Mouse (Mus musculus): ENCODE measurements at regions not wholly inside any gene's neighbourhood (a gene's known extent, or its start where the extent isn't known, plus 50 kb on each side); places are given as distances from the start of the nearest gene placed in this dataset.

DNA sequence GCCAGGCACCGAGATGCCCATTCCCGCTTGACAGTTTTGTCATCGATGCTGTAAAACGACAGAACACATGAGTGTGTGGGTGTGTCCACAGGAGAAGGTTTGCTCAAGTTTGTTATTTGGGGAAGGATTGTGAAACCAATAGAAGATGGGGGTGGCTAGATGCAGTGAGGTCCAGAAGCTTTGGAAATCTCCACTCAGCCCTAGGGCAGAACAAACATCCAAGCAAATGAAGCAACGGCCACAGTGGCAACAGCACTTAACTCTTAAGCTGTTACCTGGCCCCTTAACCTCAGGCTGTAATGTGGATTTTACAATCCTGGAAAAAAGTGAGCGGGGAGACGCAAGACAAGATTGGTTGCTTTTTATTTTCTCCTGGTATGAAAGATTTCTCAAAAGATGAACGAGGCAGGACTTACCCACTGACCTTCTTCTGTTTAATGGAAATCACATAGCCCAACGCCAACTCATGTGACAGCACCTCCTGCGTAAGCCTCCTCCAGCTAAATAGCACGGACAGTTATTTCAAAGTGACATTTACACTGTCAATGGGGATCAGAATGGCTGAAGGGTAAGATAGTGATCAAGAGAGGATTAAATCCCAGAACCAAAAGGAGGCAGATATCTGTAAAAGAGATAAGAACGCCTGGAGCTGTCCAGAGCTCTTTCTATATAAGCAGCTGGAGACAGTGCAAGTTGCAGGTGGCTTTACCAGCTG lies 156.6 kb upstream of the Rfx3 start:
- 87% methylated on average over 12 of the region's 12 CpGs for WGBS
- Histone ChIP-seq H3K27ac (ENCODE audit: insufficient read depth, low read length) (no peak overlapping the region), H3K4me3 (ENCODE audit: extremely low read depth, insufficient read depth, insufficient read length) (no peak overlapping the region), H3K27me3 (ENCODE audit: control insufficient read depth, insufficient read depth, low read length) (no peaks in the 10 kb centered on the region), H3K36me3 (ENCODE audit: control insufficient read depth, insufficient read depth, low read length) (no peaks in the 10 kb centered on the region), H3K4me1 (ENCODE audit: control insufficient read depth, insufficient read depth, insufficient read length) (no peaks in the 10 kb centered on the region)
- no peak for DNase-seq (ENCODE audit: low read depth in 1 of 2, low spot score in 2 of 2)
- no peak for TF ChIP-seq CTCF (IDR thresholded peaks at IDR 0.05; ENCODE audit: extremely low read depth, insufficient read depth, insufficient read length, insufficient replicate concordance)
- TF ChIP-seq POLR2A (IDR thresholded peaks at IDR 0.05; ENCODE audit: low read depth, low read length): no peak

DNA sequence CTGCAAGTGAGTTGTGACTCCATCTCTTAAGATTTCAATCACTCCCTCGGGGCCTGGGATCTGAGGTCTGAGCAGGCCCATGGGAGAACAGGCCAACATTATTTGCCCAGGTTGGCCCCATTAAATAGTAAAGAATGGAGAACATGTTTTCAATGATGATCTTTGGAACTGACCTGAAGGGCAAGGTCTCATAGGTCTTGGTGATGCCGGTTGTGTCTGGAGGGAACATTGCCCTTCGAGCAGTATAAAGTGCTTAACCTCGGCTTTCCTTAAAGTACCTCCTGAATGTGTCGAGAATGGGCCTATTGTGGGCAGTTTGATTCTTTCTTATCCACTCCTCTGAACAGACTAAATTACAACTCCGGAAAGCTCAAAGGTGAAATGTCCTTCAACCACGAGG lies 155.7 kb upstream of the Rfx3 start:
- H3K27me3 ChIP-seq (ENCODE audit: control insufficient read depth, insufficient read depth, low read length): no peaks in the 10 kb centered on the region
- H3K4me3 ChIP-seq (ENCODE audit: extremely low read depth, insufficient read depth, insufficient read length): no peak overlapping the region
- no peaks in the 10 kb centered on the region for H3K36me3 ChIP-seq (ENCODE audit: control insufficient read depth, insufficient read depth, low read length)
- no peaks in the 10 kb centered on the region for H3K4me1 ChIP-seq (ENCODE audit: control insufficient read depth, insufficient read depth, insufficient read length)
- WGBS: 93% methylated on average over 7 of the region's 7 CpGs
- no peak overlapping the region for H3K27ac ChIP-seq (ENCODE audit: insufficient read depth, low read length)
- no peak for TF ChIP-seq POLR2A (IDR thresholded peaks at IDR 0.05; ENCODE audit: low read depth, low read length)
- TF ChIP-seq CTCF (IDR thresholded peaks at IDR 0.05; ENCODE audit: extremely low read depth, insufficient read depth, insufficient read length, insufficient replicate concordance): no peak
- no peak for DNase-seq (ENCODE audit: low read depth in 1 of 2, low spot score in 2 of 2)

DNA sequence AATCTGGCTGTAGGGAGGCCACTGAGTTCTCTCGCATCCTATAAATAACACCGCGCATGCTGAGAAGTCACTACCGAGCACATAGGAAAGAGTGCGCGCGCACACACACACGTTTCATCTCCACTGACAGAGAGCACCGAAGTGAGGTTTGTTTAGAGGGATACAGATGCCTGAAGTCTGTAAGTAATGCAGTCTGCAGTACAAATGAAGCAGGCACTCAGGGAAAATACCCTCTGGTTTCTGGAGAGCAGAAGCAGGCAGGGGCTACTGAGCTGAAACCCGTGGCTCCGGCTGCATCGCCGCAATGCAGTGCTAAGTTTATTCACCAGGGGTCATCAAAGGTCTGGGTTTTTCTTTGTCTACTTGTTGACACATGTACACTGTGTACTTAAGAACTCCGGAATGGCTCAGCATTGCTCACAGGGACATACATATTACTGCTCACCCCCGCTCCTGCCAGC lies 155.0 kb upstream of the Rfx3 start:
- Histone ChIP-seq H3K27me3 (ENCODE audit: control insufficient read depth, insufficient read depth, low read length) (no peaks in the 10 kb centered on the region), H3K27ac (ENCODE audit: insufficient read depth, low read length) (no peak overlapping the region), H3K36me3 (ENCODE audit: control insufficient read depth, insufficient read depth, low read length) (no peaks in the 10 kb centered on the region), H3K4me1 (ENCODE audit: control insufficient read depth, insufficient read depth, insufficient read length) (no peaks in the 10 kb centered on the region), H3K4me3 (ENCODE audit: extremely low read depth, insufficient read depth, insufficient read length) (no peak overlapping the region)
- TF ChIP-seq POLR2A (IDR thresholded peaks at IDR 0.05; ENCODE audit: low read depth, low read length) (no peak), CTCF (IDR thresholded peaks at IDR 0.05; ENCODE audit: extremely low read depth, insufficient read depth, insufficient read length, insufficient replicate concordance) (no peak)
- DNase-seq (ENCODE audit: low read depth in 1 of 2, low spot score in 2 of 2): no peak
- WGBS: 49% methylated on average over 15 of the region's 15 CpGs

DNA sequence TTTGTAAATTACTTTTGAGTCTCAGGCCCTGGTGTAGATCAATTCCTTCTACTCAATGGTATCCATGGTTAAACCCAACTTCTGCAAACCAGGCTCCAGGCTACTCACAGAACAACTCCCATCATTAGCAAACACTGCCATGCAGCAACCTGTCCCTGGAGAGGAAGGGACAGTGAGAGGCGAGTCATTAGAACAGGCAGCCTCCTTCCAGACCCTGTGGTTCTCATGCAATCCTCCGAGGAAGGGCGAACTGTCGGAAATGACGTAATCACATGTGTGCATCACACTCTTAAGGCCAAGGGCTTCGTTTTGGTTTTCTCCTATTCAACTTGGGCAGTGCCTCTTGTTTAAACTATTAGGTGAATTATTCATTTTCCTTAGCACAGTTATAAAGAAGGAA lies 152.2 kb upstream of the Rfx3 start:
- Histone ChIP-seq H3K36me3 (ENCODE audit: control insufficient read depth, insufficient read depth, low read length) (no peaks in the 10 kb centered on the region), H3K27ac (ENCODE audit: insufficient read depth, low read length) (no peak overlapping the region), H3K27me3 (ENCODE audit: control insufficient read depth, insufficient read depth, low read length) (no peaks in the 10 kb centered on the region), H3K4me3 (ENCODE audit: extremely low read depth, insufficient read depth, insufficient read length) (no peak overlapping the region), H3K4me1 (ENCODE audit: control insufficient read depth, insufficient read depth, insufficient read length) (no peaks in the 10 kb centered on the region)
- TF ChIP-seq POLR2A (IDR thresholded peaks at IDR 0.05; ENCODE audit: low read depth, low read length): no peak
- TF ChIP-seq CTCF (IDR thresholded peaks at IDR 0.05; ENCODE audit: extremely low read depth, insufficient read depth, insufficient read length, insufficient replicate concordance): no peak
- no peak for DNase-seq (ENCODE audit: low read depth in 1 of 2, low spot score in 2 of 2)
- 84% methylated on average over 6 of the region's 6 CpGs for whole genome bisulfite sequencing

DNA sequence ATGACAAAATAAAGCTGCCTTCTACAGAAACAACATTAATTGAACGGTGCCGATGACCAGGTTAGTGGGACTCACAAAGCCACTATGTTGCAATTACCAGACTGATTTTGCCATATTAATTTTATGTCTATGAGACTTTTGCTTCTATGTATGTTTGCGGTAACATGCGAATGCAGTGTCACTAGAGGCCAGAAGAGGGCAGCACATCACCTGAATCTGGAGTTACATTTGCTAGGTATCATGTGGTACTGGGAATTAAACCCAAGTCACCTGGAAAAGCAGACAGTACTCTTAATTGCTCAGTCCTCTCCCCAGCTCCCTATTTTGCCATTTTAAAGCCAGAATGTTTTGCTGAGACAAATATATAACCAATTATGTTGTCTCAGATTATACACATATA lies 149.6 kb upstream of the Rfx3 start:
- WGBS: 79% methylated on average over 4 of the region's 4 CpGs
- DNase-seq (ENCODE audit: low read depth in 1 of 2, low spot score in 2 of 2): no peak

DNA sequence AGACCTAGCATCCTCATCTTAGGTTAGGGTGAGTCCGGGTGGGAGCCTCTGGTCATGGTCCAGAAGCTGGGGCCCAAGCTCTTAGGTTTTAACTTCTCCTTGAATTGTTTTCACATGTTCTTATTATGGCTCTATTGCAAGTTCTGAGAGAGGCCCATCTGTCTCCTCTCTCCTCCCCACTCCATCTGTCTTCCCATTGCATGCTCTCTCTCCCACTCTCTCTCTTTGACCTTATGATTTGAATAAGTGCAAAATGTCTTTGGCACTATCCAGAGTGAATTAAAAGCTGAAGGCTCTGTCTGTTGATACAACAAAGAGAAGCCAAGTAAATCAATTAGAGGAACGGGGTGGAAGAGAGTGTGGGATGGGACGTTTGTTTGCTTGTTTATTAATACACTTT lies 146.2 kb upstream of the Rfx3 start:
- DNase-seq (ENCODE audit: low read depth in 1 of 2, low spot score in 2 of 2): no peak

More for the DNA sequence above, 149.6 kb upstream of the Rfx3 start:
- no peaks in the 10 kb centered on the region for H3K4me1 ChIP-seq (ENCODE audit: control insufficient read depth, insufficient read depth, insufficient read length)
- no peak overlapping the region for H3K4me3 ChIP-seq (ENCODE audit: extremely low read depth, insufficient read depth, insufficient read length)
- H3K27me3 ChIP-seq (ENCODE audit: control insufficient read depth, insufficient read depth, low read length): no peaks in the 10 kb centered on the region
- H3K36me3 ChIP-seq (ENCODE audit: control insufficient read depth, insufficient read depth, low read length): no peaks in the 10 kb centered on the region
- TF ChIP-seq POLR2A (IDR thresholded peaks at IDR 0.05; ENCODE audit: low read depth, low read length) (no peak), CTCF (IDR thresholded peaks at IDR 0.05; ENCODE audit: extremely low read depth, insufficient read depth, insufficient read length, insufficient replicate concordance) (peak; percentile 26; the same call in 1 of the 2 replicates)
- H3K27ac ChIP-seq (ENCODE audit: insufficient read depth, low read length): no peak overlapping the region

DNA sequence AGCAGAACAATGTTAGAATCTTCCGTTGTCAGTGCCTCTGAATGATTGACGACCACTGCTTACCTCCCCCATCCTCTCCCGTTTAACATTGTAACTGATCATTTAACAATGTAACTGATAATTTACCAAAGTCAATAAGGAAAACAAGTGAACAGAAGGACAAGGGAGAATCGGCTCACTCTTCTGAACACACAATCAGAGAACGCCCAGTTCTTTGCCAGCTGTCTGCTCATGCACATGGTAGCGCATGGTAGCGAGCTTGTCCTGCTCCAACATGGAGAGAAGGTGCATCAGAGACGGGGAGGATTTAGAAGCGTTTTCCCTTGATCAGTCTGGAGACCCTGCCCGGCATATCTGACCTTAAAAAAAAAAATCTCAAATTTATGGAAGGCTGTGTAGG lies 126.6 kb upstream of the Rfx3 start:
- no peak overlapping the region for H3K4me3 ChIP-seq (ENCODE audit: extremely low read depth, insufficient read depth, insufficient read length)
- no peaks in the 10 kb centered on the region for H3K4me1 ChIP-seq (ENCODE audit: control insufficient read depth, insufficient read depth, insufficient read length)
- WGBS: 89% methylated on average over 10 of the region's 10 CpGs
- DNase-seq (ENCODE audit: low read depth in 1 of 2, low spot score in 2 of 2): no peak
- H3K27me3 ChIP-seq (ENCODE audit: control insufficient read depth, insufficient read depth, low read length): no peaks in the 10 kb centered on the region
- no peak for TF ChIP-seq CTCF (IDR thresholded peaks at IDR 0.05; ENCODE audit: extremely low read depth, insufficient read depth, insufficient read length, insufficient replicate concordance)
- TF ChIP-seq POLR2A (IDR thresholded peaks at IDR 0.05; ENCODE audit: low read depth, low read length): no peak
- no peaks in the 10 kb centered on the region for H3K36me3 ChIP-seq (ENCODE audit: control insufficient read depth, insufficient read depth, low read length)
- no peak overlapping the region for H3K27ac ChIP-seq (ENCODE audit: insufficient read depth, low read length)

More for the DNA sequence above, 146.2 kb upstream of the Rfx3 start:
- H3K27ac ChIP-seq (ENCODE audit: insufficient read depth, low read length): no peak overlapping the region
- no peak for TF ChIP-seq POLR2A (IDR thresholded peaks at IDR 0.05; ENCODE audit: low read depth, low read length)
- no peak for TF ChIP-seq CTCF (IDR thresholded peaks at IDR 0.05; ENCODE audit: extremely low read depth, insufficient read depth, insufficient read length, insufficient replicate concordance)
- H3K4me3 ChIP-seq (ENCODE audit: extremely low read depth, insufficient read depth, insufficient read length): no peak overlapping the region
- WGBS: 82% methylated on average over 3 of the region's 3 CpGs
- H3K36me3 ChIP-seq (ENCODE audit: control insufficient read depth, insufficient read depth, low read length): no peaks in the 10 kb centered on the region
- H3K27me3 ChIP-seq (ENCODE audit: control insufficient read depth, insufficient read depth, low read length): no peaks in the 10 kb centered on the region
- H3K4me1 ChIP-seq (ENCODE audit: control insufficient read depth, insufficient read depth, insufficient read length): no peaks in the 10 kb centered on the region

Data from spleen, adult 2 months (tissue).